Mouse (Mus musculus) urinary bladder, adult 2 months (tissue): Measurements from ENCODE around the gene Sucla2. TPM values are rescaled to one million over a fixed set of nuclear protein-coding genes. Genes with fewer than 3 reads are reported as not detected.
"Not testable (repeated sequence)": the region's sequence is repeated elsewhere in the genome, so short reads cannot be mapped to it uniquely, and the experiment has no call there.

ENCODE experiments used
- DNase-seq: peaks from one replicate; pipeline ENCODE4 v3.0.0; 2022; ENCODE audit warnings: low spot score
- polyA plus RNA-seq: library from polyadenylated mRNA; depleted of rRNA; stranded (reverse); fragments of >200 nt; gene quantifications from 2 replicates; pipeline ENCODE4 v1.2.3, GENCODE M21; 2012

The Sucla2 gene
- polyA plus RNA-seq, 1 experiment, result 76.3 TPM

DNA sequence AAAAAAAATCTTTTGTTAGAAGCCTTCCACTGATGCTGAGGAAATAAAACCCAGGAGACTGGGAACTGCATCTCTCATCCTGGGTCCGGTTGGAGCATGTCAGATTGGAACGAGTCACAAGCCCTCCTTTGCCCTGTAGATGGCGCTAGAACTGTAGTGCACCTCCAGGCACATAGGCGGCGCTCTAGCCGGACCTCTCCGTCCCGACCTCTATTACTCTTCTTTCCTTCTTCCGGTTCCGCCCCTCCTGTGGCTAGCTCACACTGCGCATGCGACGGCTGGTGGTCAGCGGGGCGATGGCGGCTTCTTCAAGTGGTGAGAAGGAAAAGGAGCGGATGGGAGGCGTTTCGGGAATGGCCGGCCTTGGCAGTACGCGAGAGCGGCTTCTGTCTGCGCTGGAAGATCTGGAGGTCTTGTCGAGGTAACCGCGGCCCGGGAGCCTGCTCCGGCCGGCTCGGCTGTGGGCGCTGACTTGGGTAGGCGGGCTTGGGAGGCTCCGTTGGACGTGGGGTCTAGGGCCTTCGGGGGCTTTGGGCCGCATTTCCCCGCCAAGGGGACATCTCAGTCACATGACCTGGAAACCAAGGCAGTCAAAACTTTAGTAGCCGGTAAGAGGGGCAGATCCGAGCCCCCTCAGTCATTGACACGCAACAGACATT lies 15.2 kb upstream of the Sucla2 start, which contains the start of gene Med4:
Gene Med4, plus strand, starts transcription at position 261 of the 659 bp plus-strand sequence.
- peak; percentile 92 for DNase-seq

DNA sequence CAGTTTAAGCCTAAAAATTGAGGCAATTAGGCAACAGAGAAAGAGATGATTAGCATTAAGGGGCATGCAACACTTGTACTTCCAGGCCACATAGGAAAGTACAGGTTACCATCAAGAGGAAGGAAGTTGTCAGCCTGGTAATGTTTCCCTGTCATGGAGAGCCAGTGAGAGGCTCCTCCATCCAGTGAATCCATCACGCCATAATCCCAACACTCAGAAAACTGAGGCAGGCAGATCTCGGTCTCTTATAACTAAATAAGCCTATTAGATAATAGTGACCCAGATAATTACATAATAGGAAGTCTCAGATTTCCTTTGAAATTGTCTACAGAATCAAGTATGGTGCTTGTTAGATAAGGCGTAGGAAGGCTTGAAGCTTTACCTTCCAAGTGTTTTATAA lies 983 bp upstream of the Sucla2 start:
- no peak for DNase-seq

DNA sequence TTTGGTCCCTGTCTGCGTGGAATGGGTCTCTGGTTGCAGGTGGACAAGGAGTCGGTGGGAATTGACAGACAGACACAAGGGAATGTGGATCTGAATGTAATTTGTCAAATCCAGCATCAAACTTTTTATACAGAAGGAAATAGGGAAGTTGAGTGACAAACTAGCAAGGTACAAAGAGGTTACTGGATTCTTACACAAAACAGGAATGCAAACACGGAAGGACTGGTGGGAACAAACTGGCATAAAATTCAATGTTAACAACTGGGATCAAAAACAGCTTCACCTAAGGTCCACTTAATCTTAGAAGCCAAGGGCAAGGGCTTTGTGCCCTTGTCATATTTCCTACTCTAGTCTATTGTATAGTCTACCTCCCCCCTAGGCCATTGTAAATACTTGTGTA lies 3.5 kb downstream of the Sucla2 start:
- DNase-seq, result not testable (repeated sequence)

DNA sequence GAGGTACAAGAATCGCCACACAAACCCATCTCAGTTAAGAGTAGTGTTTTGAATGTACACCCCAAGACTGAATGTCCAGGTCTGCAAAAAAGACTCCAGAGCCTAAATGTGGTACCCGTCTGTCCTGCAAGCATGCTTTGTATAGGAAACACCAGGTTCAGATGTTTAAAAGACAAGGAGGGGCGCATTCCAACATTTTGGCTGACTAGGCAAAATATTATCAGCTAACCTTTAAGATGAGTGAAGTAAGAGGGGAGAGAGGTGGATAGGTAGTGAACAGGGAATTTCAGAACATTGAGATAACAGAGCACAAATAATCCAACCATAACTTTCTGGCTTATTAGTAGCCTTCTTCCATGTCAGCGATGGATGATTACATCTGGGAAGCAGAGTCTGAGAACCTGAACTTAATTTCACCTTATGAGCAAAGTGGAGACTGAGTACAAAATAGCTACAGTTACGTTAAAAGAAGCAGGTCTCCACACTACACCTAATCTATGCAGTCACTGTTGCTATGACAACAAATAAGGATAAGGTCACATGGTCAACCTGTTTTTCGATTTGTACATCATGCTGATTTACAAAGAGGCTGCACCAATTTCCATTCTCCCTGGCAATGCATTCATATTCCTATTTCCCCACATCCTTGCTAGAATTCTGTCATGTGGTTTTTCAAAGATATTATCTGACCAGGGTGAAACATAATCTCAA lies 8.8 kb downstream of the Sucla2 start:
- DNase-seq, result no peak

DNA sequence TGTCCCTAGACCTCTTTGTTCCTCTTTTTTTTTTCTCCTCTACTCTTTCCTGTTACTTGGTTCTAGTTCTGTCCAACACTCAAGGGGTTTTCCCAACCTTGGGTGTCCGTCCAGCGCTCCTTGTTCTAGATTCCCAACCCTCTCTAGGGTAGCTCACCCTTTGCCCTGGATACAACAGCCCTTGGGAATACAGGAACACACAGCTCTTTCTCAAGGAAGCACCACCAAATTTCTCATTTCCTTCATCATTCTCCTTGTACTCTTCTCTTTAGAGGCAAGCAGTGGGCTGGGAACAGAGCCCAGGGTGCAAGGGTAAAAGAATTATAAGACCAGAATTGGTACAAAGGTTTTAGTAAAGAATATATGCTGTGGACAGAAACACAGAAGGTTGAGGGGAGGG lies 10.5 kb downstream of the Sucla2 start:
- DNase-seq, result no peak

DNA sequence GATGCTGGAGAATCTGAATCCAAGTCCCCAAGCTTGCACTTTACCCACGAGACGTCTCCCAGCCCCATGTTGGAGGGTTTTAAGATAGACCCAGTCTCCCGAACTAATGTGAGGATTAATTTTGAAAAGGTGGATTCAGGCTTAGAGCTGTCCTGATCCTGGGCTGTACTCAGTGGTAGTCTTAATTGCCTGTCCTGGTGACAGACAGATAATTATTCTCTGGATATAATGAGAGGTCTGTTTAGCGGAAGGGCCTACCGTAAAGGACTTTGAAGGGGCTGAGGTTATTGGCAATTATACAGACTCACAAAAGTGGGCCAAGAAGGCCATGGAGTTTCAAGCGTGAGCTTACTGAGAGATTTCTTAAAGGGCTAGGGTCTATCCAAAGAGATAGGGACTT lies 18.7 kb downstream of the Sucla2 start:
- DNase-seq, result no peak

DNA sequence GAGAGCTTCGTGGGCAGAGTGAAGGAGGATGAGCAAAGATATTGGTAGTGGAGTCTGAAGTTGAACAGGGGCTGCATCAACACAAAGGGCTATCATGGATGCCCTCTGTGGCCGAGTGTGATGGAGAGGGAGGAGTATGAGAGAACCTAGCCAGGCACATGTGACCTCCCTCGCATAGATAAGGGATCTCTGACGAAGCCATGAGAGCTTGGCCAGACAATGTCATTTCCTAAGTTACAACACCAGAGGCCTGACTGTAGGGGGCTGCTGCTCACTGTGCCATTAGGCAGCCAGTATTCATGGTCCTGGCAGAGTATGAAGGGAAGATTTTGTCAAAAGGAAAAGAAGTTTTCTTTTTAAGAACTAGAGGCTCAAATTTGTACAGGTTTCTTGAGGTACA lies 21.9 kb downstream of the Sucla2 start:
- no peak for DNase-seq

DNA sequence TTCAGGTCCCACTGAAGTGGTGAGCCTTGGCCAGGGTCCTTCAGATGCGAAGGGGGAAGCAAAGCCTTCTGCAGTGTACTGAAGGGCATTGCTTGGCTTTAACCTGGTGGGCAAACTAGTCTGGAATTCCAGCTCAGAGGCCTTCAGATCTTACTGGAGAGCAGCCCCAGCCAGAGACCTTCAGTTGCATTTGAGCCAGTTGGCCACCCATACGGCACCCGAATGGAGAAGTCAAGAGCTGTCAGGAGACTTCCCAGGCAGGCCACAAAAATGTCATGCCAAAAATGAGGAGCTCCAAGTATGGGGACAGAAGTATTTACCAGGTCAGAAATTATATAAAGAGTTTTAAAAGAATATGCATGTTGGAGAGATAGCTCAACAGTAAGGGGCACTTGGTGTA lies 22.9 kb downstream of the Sucla2 start, which contains the start of gene Nudt15:
Gene Nudt15, minus strand, starts transcription at position 192 of the 400 bp plus-strand sequence.
- DNase-seq, result no peak

DNA sequence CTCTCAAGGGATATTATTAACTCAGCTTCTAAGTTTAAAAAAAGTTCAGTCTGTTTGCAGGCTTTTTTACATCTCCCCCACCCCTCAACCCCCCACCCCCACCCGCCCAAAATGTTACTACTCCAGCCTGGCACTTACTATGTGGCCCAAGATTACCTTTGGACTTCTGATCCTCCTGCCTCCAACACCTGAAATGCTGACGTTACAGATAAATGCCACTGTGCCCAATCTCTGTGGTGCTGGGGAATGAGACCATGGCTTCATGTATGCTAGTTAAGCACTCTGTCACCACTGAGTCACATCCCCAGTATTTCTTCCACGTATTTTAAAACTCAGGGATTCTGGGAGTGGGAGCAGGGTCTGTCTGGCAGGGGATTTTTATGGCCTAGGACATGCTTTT lies 25.2 kb downstream of the Sucla2 start:
- DNase-seq, result no peak

DNA sequence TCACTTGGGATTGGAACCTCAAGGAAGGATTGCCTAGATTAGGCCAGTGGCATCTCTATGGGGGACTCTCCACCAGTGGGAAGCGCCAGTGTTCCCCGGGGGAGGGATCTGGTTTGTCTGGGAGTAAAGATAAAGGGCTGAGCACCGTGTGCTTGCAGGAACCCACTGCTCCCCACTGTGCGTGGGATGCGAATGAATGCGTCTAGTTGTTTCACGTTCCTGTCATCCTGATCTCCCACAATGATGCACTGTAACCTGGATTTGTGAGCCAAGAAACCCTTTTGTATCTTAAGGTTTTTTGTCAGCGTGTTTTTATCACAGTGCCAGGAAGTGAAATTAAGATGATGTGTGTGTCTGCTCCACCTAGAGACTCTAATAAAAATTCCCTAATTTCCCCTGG lies 25.6 kb downstream of the Sucla2 start:
- DNase-seq, result no peak

DNA sequence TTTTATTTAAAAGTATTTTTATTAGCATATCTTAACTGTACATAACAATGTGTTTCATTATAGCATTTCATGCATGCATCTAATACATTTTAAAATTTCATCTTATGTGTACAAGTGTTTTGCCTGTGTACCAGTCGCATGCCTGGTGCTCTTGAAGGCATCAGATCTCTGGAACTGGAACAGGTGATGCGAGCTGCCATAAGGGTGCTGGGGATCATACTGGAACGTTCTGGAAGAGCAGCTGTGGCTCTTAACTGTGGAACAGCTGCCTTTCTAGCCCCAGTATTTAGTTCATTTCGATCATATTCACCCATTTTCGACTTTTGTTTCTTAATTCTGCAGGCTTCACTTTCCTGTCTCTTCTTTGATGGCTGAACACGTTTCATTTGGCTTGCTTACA lies 26.0 kb downstream of the Sucla2 start:
- no peak for DNase-seq

DNA sequence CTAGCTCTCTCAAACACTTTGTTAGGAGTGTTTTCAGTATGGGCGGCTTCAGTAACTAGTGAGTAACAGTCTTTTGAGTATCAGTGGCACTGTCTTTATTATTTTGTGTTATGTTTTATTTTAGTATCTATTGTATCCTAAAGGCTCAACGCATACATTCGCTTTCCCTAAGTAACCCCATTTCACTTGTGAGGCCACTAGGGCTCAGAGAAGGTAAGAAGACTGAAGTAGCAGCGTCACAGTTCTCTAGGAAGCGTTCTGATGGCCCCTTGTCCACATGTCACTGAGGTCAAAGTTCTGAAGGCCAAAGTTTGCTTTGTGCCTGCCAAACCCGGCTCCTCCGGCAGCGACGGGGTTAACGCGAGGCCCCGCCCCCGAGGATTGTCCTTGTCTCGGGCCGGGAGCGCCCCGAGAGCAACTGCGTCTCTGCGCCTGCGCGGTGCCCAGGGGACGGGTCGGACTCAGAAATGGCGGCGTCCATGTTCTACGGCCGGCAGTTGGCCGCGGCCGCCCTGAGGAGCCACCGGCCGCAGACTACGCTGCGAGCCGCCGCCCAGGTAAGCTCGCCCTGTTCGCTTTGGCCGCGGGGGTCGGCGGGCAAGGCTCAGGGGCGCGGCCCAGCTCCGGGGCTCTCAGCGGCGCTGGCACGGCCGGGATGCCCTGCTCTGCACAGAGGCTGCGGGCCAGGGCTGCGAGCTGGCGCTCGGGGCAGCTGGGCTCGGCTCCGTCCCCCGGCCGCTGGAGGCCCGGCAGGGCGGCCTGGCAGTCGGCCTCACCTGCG lies 27.4 kb downstream of the Sucla2 start:
- peak; percentile 90 for DNase-seq

DNA sequence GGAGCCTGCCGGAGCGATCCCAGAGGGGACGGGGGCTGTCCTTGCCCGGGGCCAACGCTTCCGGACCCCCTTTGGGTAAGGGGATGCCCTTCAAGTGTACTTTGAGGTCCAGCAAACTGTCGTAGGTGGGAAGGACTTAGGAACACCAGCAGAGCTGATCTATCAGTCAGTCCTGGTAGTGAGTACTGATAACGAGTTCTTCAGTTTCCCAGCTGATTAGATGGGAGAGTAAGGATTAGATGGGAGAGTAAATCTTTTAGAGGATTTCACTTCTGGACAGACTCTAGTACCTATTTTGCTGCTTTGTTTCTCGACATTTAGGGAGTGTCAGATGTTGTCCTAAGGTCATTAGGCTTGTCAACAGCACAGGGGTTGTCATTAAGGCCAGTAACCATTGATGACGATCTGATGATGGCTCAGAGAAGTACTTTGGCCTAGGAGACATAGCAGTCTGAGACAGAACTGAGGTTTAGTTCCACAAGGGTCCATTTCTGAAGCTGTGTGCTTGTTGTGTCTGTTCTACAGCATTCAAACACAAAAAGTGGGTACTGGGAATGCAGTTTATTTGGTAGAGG lies 28.1 kb downstream of the Sucla2 start:
- DNase-seq, result no peak

DNA sequence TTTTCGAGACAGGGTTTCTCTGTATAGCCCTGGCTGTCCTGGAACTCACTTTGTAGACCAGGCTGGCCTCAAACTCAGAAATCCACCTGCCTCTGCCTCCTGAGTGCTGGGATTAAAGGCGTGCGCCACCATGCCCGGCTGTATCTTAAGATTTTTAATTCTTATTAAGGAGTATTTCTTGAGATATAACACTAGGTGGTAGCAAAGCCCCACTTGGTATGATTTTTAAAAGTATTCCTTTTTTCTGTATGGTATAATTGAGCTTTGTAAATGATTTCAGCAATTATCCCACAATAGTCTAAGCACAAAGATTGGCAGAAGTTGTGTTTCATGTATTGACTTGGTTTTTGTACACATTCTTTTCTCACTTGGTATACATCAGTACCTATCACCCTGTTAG lies 44.7 kb downstream of the Sucla2 start:
- DNase-seq, result not testable (repeated sequence)

DNA sequence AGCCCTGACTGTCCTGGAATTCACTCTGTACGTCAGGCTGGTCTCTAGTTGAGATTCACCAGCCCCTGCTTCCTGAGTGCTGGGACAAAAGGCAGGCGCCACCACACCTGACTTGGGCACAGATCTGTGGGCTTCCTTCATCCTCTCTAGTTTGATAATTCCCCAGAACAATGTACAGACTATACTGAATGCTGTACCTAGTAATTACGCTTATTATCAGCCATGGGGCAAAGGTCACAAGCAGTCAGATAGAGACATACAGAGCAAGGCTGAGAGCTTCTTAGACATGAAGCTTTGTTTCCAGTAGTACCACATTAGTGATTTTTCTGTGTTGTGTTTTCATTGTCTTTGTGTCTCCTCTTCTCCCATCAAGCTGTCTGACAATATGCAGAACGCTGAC lies 46.0 kb downstream of the Sucla2 start:
- no peak for DNase-seq

DNA sequence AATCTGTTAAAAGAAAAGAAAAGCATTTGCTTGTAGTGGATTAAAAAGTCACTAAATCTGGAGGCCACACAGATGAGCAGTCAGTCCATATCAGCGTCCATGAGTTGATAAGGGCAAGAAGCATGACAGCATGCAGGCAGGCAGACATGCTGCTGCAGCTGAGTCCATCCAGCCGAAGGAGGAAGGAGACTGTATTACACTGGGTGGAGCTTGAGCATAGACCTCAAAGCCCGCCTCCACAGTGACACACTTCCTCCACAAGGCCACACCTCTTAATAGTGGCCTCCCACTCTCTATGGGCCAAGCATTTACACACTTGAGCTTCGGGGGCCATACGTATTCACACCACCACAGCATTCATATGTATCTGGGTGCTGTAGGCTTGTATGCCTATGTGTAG lies 48.9 kb downstream of the Sucla2 start:
- no peak for DNase-seq

DNA sequence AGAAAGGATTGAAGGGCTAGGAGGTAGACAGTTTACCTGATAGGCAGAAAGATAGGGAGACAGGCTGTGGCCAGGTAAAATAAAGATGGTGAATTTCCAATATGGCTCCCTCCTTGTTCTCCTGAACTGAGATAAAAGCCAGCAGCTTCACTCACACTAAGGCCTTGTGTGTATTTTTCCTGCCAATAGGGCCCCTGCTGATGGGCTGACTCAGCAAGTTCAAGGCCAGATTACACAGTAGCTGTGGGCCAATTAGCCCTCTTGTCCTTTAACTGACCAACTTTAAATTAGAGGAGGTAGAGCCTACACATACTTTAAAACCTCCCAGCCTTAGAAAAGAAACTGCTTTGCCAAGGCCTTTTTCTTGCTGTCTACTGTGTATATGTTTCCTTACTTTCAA lies 51.2 kb downstream of the Sucla2 start:
- no peak for DNase-seq

DNA sequence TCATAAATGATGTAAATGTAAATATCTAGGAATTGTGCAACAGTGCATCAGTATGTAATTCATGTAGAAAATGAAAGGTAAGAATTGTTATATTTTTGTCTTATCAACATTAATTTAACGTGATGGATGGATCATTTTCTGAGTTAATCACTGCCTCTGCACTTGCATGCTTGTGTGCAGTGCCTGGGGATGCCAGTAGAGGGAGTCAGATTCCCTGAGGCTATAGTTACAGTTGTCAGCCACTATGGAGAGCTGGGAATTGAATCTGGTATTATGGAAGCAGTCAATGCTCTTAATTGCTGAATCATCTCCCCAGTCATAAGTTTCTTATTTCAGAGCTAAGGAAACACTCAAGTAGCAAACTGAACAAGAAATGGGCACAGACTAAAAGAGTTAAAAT lies 63.0 kb downstream of the Sucla2 start:
- no peak for DNase-seq

DNA sequence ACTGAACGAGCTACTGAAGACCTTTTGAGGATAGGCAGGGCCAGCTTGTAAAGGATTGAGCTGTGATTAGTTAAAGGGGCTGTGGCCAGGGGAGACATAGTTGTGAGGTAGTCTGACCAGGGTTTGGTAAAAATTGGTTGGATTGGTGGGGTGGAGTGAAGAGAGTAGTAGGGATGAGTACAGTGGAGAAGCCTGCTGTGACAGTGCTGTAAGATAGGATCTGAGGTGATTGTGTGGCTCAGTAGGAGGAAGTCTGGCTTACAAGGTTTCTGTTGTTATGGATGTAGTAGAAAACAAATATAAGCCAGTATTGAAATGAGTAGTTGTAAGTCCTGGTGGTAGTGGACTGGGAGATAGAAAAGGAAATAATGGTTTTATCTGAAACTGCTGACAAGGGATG lies 67.0 kb downstream of the Sucla2 start:
- no peak for DNase-seq

DNA sequence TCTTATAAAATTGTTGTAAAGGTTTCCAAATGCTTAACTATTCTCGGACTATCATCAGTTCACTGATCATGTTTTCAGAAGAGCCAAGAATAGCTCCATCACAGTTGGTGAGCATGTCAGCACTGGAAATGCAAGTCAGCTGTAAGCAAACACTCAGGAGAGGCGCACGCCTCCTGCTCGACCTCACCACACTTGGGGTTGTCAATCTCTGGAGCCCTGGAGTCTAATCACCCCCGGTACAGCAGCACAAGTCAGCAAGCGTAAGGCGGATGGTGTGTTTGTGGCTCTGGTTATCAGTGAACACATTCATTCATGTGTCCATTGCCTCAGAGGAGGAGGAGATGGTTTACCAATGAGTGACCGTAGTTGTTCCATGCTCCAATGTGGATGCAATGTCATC lies 74.6 kb downstream of the Sucla2 start:
- DNase-seq, result no peak

DNA sequence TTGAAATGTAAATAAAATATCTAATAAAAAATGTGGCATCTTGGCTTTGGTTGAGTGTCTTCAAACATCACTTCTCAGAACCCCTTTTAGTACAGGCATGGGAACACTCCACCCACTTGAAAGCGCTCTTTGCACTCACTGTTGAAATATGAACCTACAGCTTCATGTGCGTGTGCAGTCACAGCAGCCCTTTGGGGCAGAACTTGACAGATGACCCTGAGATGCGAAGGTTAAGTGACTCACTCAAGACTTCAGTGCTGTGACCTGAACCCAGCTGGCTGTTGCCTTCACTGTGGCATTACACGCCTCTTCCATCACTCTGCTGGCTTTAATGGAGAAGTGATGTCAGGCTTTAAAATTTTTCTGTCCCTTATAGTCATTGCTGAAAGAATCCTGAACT lies 82.6 kb downstream of the Sucla2 start:
- no peak for DNase-seq

DNA sequence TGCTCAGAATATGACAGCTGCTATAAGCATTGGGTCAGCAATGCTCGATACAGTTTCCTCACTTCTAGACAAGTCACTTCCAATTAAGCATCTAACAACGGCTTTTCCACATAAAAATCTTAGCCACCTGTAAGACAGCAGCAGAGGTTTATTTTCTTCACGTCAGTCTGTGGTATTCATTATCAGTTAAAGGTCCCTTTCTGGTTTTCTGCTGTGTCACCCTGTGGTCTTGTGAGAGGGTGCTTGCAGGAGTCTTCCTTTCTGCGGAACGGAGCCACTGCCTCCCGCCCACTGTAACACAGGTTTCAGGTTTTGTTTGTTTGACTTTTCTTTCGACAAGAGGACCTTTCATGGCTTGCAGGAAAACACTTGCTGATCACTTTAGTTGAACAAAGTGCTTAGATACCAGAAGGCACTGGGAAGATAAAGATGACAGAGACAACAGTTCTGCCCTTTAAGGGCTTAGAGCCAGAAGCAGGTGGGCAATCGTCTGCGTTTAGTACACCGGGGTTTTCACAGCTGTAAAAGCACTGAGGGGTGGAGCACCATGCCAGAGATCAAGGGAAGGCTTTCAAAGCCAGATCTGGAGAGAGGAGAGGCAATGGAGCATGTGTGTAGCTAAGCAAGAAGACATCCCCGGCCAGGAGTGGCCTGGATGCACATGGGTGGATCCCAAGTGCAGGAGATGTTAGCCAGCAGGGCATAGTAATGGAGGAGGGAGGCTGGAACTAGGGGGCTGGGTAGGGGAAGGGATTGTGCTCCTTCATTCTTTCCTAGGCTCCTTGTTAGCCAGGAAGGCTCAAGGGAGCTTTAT lies 83.8 kb downstream of the Sucla2 start:
- DNase-seq, result no peak
